Mouse (Mus musculus) hindbrain, embryonic 10.5 days (tissue): ENCODE measurements at regions not wholly inside any gene's neighbourhood (a gene's known extent, or its start where the extent isn't known, plus 50 kb on each side); places are given as distances from the start of the nearest gene placed in this dataset.
A peak's percentile ranks its signal among the peaks of the same experiment; 100 is the strongest.

Experiments
- DNase-seq: peaks from one replicate; pipeline ENCODE4 v3.0.0-alpha.2; 2017; ENCODE audit warnings: low spot score
- H3K27ac ChIP-seq: fragments of 300-500 bp; sonication (generic); 2 replicates; pipeline ENCODE4 v1.5.1; 2016; ENCODE audit warnings: mild to moderate bottlenecking, moderate library complexity
- H3K27me3 ChIP-seq: fragments of 300-500 bp; sonication (generic); 2 replicates; pipeline ENCODE4 v1.6.1; 2016; ENCODE audit warnings: mild to moderate bottlenecking; ENCODE audit not compliant: poor library complexity, insufficient read depth, severe bottlenecking
- H3K36me3 ChIP-seq: fragments of 300-500 bp; sonication (generic); 2 replicates; pipeline ENCODE4 v1.6.1; 2016; ENCODE audit warnings: mild to moderate bottlenecking, moderate library complexity
- H3K4me1 ChIP-seq: fragments of 300-500 bp; sonication (generic); replicated peaks from 2 replicates; pipeline ENCODE4 v1.6.1; 2016; ENCODE audit warnings: mild to moderate bottlenecking
- H3K4me3 ChIP-seq: fragments of 300-500 bp; sonication (generic); 2 replicates; pipeline ENCODE4 v1.5.1; 2016; ENCODE audit warnings: mild to moderate bottlenecking, moderate library complexity
- H3K9me3 ChIP-seq: fragments of 300-500 bp; sonication (generic); 2 replicates; pipeline ENCODE4 v1.6.1; 2016; ENCODE audit warnings: mild to moderate bottlenecking, moderate library complexity
- WGBS: fragments of 180-500 bp; shearing (Covaris S2); methylation state at CpG from one replicate; pipeline ENCODE4 v1.1.7; 2016; 5-methylcytosine and 5-hydroxymethylcytosine counted together

GRCm38 (mm10) chr4:152663482-152663881 lies 185.8 kb upstream of the Kcnab2 start:
- no peak for DNase-seq
- Histone ChIP-seq H3K9me3 (peaks cover 9% of the 10 kb centered on the region), H3K27ac (no peak overlapping the region), H3K36me3 (no peaks in the 10 kb centered on the region), H3K27me3 (no peaks in the 10 kb centered on the region), H3K4me3 (no peak overlapping the region), H3K4me1 (peaks cover 6% of the 10 kb centered on the region)
- WGBS, result 41% methylated on average over 8 of the region's 8 CpGs

- whole genome bisulfite sequencing, result 93% methylated on average over 12 of the region's 12 CpGs
- Histone ChIP-seq H3K4me1 (peaks cover 2% of the 10 kb centered on the region; the same call in 1 of the 2 replicates), H3K4me3 (no peak overlapping the region), H3K27ac (no peak overlapping the region), H3K36me3 (no peaks in the 10 kb centered on the region), H3K9me3 (peaks cover 9% of the 10 kb centered on the region), H3K27me3 (no peaks in the 10 kb centered on the region)
- no peak for DNase-seq
Observed at GRCm38 (mm10) chr4:152663069-152663468, 185.4 kb upstream of the Kcnab2 start.

DNA sequence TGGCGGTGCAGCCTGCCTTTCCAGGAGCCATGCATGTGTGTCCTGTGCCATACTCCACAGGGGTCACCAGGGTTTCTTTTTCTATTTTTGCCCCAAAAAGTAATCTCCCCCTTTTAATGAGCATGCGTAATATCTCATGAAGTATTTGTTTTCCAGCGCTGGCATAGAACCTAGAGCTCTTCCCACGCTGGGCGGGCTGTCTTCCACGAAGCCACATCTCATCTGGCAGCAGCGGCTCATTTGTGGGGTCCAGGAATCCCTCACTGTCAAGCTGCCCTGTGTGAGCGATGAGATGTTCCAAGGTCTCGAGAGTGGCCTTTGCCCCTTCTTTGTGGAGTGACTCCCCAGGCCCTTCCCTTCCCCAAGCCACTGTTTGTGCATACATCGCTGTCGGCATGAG lies 184.8 kb upstream of the Kcnab2 start:
- H3K4me1 ChIP-seq, result no peaks in the 10 kb centered on the region
- no peak for DNase-seq
- no peak overlapping the region for H3K27ac ChIP-seq
- 88% methylated on average over 11 of the region's 11 CpGs for WGBS
- no peaks in the 10 kb centered on the region for H3K27me3 ChIP-seq
- H3K9me3 ChIP-seq, result peaks cover 9% of the 10 kb centered on the region
- no peaks in the 10 kb centered on the region for H3K36me3 ChIP-seq
- no peak overlapping the region for H3K4me3 ChIP-seq

GRCm38 (mm10) chr4:152650198-152650597 lies 172.5 kb upstream of the Kcnab2 start:
- 82% methylated on average over 8 of the region's 8 CpGs for WGBS
- Histone ChIP-seq H3K27ac (no peak overlapping the region), H3K4me3 (no peak overlapping the region), H3K27me3 (no peaks in the 10 kb centered on the region), H3K9me3 (no peaks in the 10 kb centered on the region), H3K36me3 (no peaks in the 10 kb centered on the region), H3K4me1 (peaks cover 8% of the 10 kb centered on the region; the same call in 1 of the 2 replicates)
- DNase-seq, result no peak

- H3K27ac ChIP-seq, result no peak overlapping the region
- WGBS, result 59% methylated on average over 7 of the region's 7 CpGs
- no peaks in the 10 kb centered on the region for H3K27me3 ChIP-seq
- H3K4me3 ChIP-seq, result no peak overlapping the region
- peak; percentile 28 for DNase-seq
- no peaks in the 10 kb centered on the region for H3K9me3 ChIP-seq
- H3K36me3 ChIP-seq, result no peaks in the 10 kb centered on the region
- H3K4me1 ChIP-seq, result peaks cover 4% of the 10 kb centered on the region; the same call in 1 of the 2 replicates
Observed at GRCm38 (mm10) chr4:152647620-152648019, 169.9 kb upstream of the Kcnab2 start.

DNA sequence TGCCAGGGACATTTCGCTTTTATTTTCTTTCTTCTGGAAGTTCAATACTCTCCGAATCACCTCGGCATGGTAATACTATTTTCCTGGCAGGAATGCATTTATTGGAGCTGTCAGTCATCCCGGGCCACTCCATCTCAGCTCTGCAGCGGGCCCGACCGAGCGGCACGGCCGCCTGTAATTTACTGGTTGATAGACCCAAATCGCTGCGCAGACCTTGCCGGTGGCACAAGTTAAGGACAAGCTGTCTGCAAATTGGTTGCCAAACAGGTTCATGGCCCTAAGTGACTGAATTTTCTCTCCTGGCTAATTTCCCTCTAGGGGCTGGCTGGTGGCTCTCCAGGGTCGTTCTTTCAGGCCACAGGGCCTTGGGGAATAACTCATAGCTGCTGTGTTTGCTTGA lies 169.4 kb upstream of the Kcnab2 start:
- peaks cover 8% of the 10 kb centered on the region for H3K4me1 ChIP-seq
- no peaks in the 10 kb centered on the region for H3K9me3 ChIP-seq
- WGBS, result 86% methylated on average over 14 of the region's 14 CpGs
- no peak for DNase-seq
- H3K27ac ChIP-seq, result no peak overlapping the region
- no peak overlapping the region for H3K4me3 ChIP-seq
- no peaks in the 10 kb centered on the region for H3K36me3 ChIP-seq
- H3K27me3 ChIP-seq, result no peaks in the 10 kb centered on the region

- DNase-seq, result no peak
- 59% methylated on average over 6 of the region's 6 CpGs for WGBS
- Histone ChIP-seq H3K27ac (no peak overlapping the region), H3K27me3 (0 out of 2 replicates have a peak, but pooled peaks cover 11% of the 10 kb centered on the region), H3K9me3 (no peaks in the 10 kb centered on the region), H3K4me1 (peaks cover 37% of the 10 kb centered on the region), H3K4me3 (no peak overlapping the region), H3K36me3 (no peaks in the 10 kb centered on the region)
Observed at GRCm38 (mm10) chr4:152637088-152637487, 159.4 kb upstream of the Kcnab2 start.

DNA sequence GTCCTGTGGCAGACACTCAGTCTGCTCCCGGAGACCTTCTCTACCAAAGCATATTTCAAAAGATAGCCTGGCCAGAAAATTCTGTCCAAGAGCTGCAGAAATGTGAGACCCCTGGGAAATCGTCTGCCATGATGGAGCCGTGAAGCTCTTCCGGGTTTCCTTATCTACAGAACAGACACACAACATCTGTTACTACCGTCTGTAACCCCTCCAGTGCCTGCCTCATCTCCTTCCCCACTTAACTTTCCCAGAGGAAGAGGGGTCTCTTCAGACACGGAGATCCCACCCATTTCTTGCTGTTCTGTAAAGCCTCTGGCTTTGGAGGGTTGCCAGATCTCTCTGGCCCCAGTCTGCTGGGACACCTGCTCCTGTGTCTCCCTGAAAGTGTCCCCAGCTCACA lies 156.2 kb upstream of the Kcnab2 start:
- no peaks in the 10 kb centered on the region for H3K9me3 ChIP-seq
- H3K4me1 ChIP-seq, result peaks cover 27% of the 10 kb centered on the region
- no peak for DNase-seq
- H3K36me3 ChIP-seq, result no peaks in the 10 kb centered on the region
- no peak overlapping the region for H3K4me3 ChIP-seq
- 0 out of 2 replicates have a peak, but pooled peaks cover 11% of the 10 kb centered on the region for H3K27me3 ChIP-seq
- peak overlapping the region; percentile 23; the same call in 1 of the 2 replicates for H3K27ac ChIP-seq
- 63% methylated on average over 6 of the region's 6 CpGs for WGBS

GRCm38 (mm10) chr4:152628111-152628510 lies 150.4 kb upstream of the Kcnab2 start:
- Histone ChIP-seq H3K4me3 (no peak overlapping the region), H3K27me3 (0 out of 2 replicates have a peak, but pooled peaks cover 10% of the 10 kb centered on the region), H3K27ac (no peak overlapping the region), H3K36me3 (no peaks in the 10 kb centered on the region), H3K9me3 (no peaks in the 10 kb centered on the region), H3K4me1 (peaks cover 36% of the 10 kb centered on the region)
- no peak for DNase-seq
- 83% methylated on average over 4 of the region's 4 CpGs for WGBS

GRCm38 (mm10) chr4:152625032-152626003 lies 147.6 kb upstream of the Kcnab2 start:
- Histone ChIP-seq H3K27ac (peak overlapping the region; percentile 73), H3K4me1 (peaks cover 48% of the 10 kb centered on the region), H3K9me3 (no peaks in the 10 kb centered on the region), H3K27me3 (0 out of 2 replicates have a peak, but pooled peaks cover 10% of the 10 kb centered on the region), H3K4me3 (peak overlapping the region; percentile 9; the same call in 1 of the 2 replicates), H3K36me3 (no peaks in the 10 kb centered on the region)
- WGBS, result 6% methylated on average over 22 of the region's 22 CpGs
- peak; percentile 75 for DNase-seq

DNA sequence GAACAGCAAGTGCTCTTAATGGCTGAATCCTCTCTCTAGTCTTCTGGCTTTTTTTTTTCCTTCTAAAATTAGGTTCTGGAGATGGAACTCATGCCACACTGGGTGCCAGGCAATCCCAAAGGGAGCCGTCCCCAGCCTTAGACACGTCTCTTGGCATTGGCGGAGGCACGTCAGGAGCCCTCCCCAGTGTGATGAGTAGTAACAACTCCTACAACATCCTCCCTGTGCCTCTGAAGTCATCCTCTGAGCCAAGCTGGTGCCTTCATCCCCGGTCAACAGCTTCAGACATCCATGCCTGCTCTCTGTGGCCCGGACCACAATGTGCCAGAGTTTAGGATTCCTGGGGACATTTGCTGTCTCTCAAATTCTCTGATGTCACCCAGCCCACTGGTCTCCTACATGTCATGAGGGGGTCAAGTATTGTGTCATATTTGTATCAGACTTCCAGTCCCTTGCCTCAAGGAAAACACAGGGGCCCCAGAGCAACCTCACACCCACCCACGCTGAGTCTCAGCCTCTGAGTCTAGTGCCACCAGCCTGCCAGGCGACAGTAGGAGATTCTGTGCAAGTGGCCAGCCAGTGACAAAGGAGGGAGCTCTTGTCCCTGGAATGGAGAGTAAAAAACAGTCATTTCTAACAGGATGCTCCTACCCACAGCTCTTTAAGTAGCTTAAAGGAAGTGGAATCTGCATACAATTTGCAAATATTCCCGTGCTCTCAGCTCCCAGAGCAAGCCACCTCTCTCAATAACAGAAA lies 144.5 kb upstream of the Kcnab2 start:
- DNase-seq, result no peak
- WGBS, result 63% methylated on average over 9 of the region's 9 CpGs

GRCm38 (mm10) chr4:152617636-152618035 lies 140.0 kb upstream of the Kcnab2 start:
- no peak overlapping the region for H3K27ac ChIP-seq
- 72% methylated on average over 3 of the region's 3 CpGs for WGBS
- DNase-seq, result no peak
- H3K4me3 ChIP-seq, result no peak overlapping the region
- peaks cover 10% of the 10 kb centered on the region for H3K4me1 ChIP-seq
- H3K9me3 ChIP-seq, result no peaks in the 10 kb centered on the region
- H3K27me3 ChIP-seq, result no peaks in the 10 kb centered on the region
- no peaks in the 10 kb centered on the region for H3K36me3 ChIP-seq

More for the DNA sequence above, 144.5 kb upstream of the Kcnab2 start:
- H3K4me3 ChIP-seq, result no peak overlapping the region
- 0 out of 2 replicates have a peak, but pooled peaks cover 10% of the 10 kb centered on the region for H3K27me3 ChIP-seq
- no peaks in the 10 kb centered on the region for H3K36me3 ChIP-seq
- no peaks in the 10 kb centered on the region for H3K9me3 ChIP-seq
- peak overlapping the region; percentile 56; the same call in 1 of the 2 replicates for H3K27ac ChIP-seq
- H3K4me1 ChIP-seq, result peaks cover 39% of the 10 kb centered on the region
